Mouse (Mus musculus) myocyte (in vitro differentiated cells): ENCODE data around the gene Alox5ap.

ENCODE experiments used
- CEBPB ChIP-seq: IDR thresholded peaks from 2 replicates; pipeline ENCODE4 v1.6.1; 2011; ENCODE audit warnings: mild to moderate bottlenecking, moderate library complexity; ENCODE audit not compliant: poor library complexity, insufficient read depth, severe bottlenecking
- E2F4 ChIP-seq: IDR thresholded peaks from one replicate; pipeline ENCODE4 v1.6.1; 2011; ENCODE audit warnings: mild to moderate bottlenecking, control low read depth, moderate library complexity; ENCODE audit not compliant: insufficient read depth
- MAX ChIP-seq: IDR thresholded peaks from one replicate; pipeline ENCODE4 v1.6.1; 2011; ENCODE audit warnings: low read depth, mild to moderate bottlenecking, control low read depth
- MYOD1 ChIP-seq, 3 experiments: IDR thresholded peaks; one replicate each; pipeline ENCODE4 v1.6.1; 2011; ENCODE audit warnings: control low read depth in 2 of 3, low read depth in 2 of 3, mild to moderate bottlenecking in 2 of 3, moderate library complexity in 1 of 3; ENCODE audit not compliant: insufficient read length in 2 of 3, control insufficient read depth in 1 of 3
- MYOG ChIP-seq, 3 experiments: IDR thresholded peaks; one replicate each; pipeline ENCODE4 v1.6.1; 2011; ENCODE audit warnings: control low read depth in 2 of 3, low read depth in 2 of 3, mild to moderate bottlenecking in 2 of 3; ENCODE audit not compliant: insufficient read length in 2 of 3, control insufficient read depth in 1 of 3, insufficient read depth in 1 of 3
- POLR2A ChIP-seq: IDR thresholded peaks from one replicate; pipeline ENCODE4 v1.6.1; 2011; ENCODE audit warnings: low read depth, mild to moderate bottlenecking, control low read depth, moderate library complexity; ENCODE audit not compliant: insufficient read length
- POLR2AphosphoS2 ChIP-seq: IDR thresholded peaks from one replicate; pipeline ENCODE4 v1.6.1; 2011; ENCODE audit warnings: low read depth, control low read depth; ENCODE audit not compliant: insufficient read length
- REST ChIP-seq: IDR thresholded peaks from one replicate; pipeline ENCODE4 v1.6.1; 2011; ENCODE audit warnings: mild to moderate bottlenecking, control low read depth, moderate library complexity; ENCODE audit not compliant: insufficient read depth, insufficient read length
- SRF ChIP-seq: IDR thresholded peaks from one replicate; pipeline ENCODE4 v1.6.1; 2011; ENCODE audit warnings: low read depth; ENCODE audit not compliant: control insufficient read depth, insufficient read length
- TCF12 ChIP-seq: IDR thresholded peaks from one replicate; pipeline ENCODE4 v1.6.1; 2011; ENCODE audit warnings: mild to moderate bottlenecking, control low read depth; ENCODE audit not compliant: poor library complexity, insufficient read depth, severe bottlenecking
- TCF3 ChIP-seq: IDR thresholded peaks from one replicate; pipeline ENCODE4 v1.6.1; 2011; ENCODE audit warnings: low read depth, control low read depth; ENCODE audit not compliant: insufficient read length
- USF1 ChIP-seq: IDR thresholded peaks from one replicate; pipeline ENCODE4 v1.6.1; 2011; ENCODE audit warnings: low read depth, mild to moderate bottlenecking, control low read depth, moderate library complexity

DNA sequence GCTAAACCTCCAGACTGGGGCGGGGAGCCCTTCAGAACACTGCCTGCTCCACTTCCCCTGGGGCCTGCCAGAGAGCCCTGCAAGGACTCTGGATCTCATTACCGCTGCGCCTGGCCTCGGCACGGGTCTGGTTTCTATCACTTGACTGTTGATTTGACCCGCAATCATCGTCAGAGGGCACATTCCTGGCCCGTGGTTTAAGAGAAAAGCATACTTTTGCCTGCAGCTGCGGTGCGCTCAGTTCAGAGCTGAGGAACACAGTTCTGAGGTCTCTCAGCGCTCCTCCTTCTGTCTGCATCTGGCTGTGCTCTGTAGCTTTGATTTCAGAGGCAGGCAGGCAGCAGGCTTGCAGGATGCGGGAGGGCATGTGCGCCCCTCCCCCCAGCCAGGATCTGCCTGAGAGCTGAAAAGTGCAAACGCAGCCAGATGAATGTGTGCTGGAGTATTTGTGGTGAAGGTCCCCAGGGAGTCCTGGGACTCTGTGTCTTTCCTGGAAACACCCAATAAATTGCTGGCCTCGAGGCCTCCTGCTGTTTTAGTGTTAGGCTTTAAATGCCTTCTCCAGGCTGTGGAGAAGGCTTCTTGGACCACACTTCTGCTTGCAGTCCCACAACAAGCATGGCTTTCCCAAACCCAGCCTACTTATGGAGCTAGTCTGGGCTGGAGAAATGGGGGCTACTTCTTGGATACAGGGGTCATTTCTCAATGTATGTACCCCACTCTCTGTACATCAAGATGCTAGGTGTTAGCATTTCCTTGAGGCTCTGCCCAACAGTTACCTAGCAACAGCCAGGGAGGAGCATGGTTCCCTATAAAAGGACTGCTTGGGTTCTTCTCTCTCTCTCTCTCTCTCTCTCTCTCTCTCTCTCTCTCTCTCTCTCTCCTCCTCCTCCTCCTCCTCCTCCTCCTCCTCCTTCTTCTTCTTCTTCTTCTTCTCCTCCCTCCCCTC is 56.2 kb downstream of the Alox5ap start:
- TF ChIP-seq TCF12 (no peak), POLR2A (no peak), MAX (no peak), SRF (no peak), USF1 (no peak), E2F4 (no peak), POLR2AphosphoS2 (no peak), TCF3 (no peak), MYOD1 (IDR thresholded peaks at IDR 0.05; ENCODE audit: control insufficient read depth in 1 of 3, insufficient read length in 2 of 3, low read depth in 2 of 3) (peak in 1 of 3 experiments; percentile 36), MYOG (IDR thresholded peaks at IDR 0.05; ENCODE audit: control insufficient read depth in 1 of 3, insufficient read depth in 1 of 3, insufficient read length in 2 of 3, low read depth in 2 of 3) (peak in 2 of 3 experiments; percentile 4 to 9), CEBPB (no peak), REST (no peak)
